Mouse (Mus musculus) thymus, adult 2 months (tissue): ENCODE measurements at regions not wholly inside any gene's neighbourhood (a gene's known extent, or its start where the extent isn't known, plus 50 kb on each side); places are given as distances from the start of the nearest gene placed in this dataset.

Source experiments
- DNase-seq: peaks from one replicate; pipeline ENCODE4 v3.0.0; 2021
- H3K27ac ChIP-seq: fragments of 200-500 bp; 2 replicates; pipeline ENCODE4 v1.5.1; 2012; ENCODE audit warnings: low read length, control low read depth; ENCODE audit not compliant: control insufficient read depth, insufficient read depth
- H3K27me3 ChIP-seq: fragments of 200-500 bp; 2 replicates; pipeline ENCODE4 v1.6.1; 2012; ENCODE audit warnings: mild to moderate bottlenecking, low read length, moderate library complexity, mixed read lengths; ENCODE audit not compliant: control insufficient read depth, insufficient read depth
- H3K36me3 ChIP-seq: fragments of 200-500 bp; 2 replicates; pipeline ENCODE4 v1.6.1; 2012; ENCODE audit warnings: mild to moderate bottlenecking, low read length, moderate library complexity; ENCODE audit not compliant: control insufficient read depth, insufficient read depth
- H3K4me1 ChIP-seq: fragments of 200-500 bp; replicated peaks from 2 replicates; pipeline ENCODE4 v1.6.1; 2012; ENCODE audit warnings: low read length; ENCODE audit not compliant: control insufficient read depth, insufficient read depth
- H3K4me3 ChIP-seq: fragments of 200-500 bp; 2 replicates; pipeline ENCODE4 v1.5.1; 2012; ENCODE audit warnings: mild to moderate bottlenecking, low read length, control low read depth, moderate library complexity; ENCODE audit not compliant: control insufficient read depth, insufficient read depth
- CTCF ChIP-seq: fragments of 200-500 bp; IDR thresholded peaks from 2 replicates; pipeline ENCODE4 v1.5.1; 2012; ENCODE audit warnings: mild to moderate bottlenecking, control low read depth, low read length, moderate library complexity, borderline replicate concordance; ENCODE audit not compliant: control insufficient read depth, poor library complexity, insufficient read depth; ENCODE audit errors: extremely low read depth
- POLR2A ChIP-seq: fragments of 200-500 bp; IDR thresholded peaks from 2 replicates; pipeline ENCODE4 v1.6.1; 2012; ENCODE audit warnings: mild to moderate bottlenecking, low read length, control low read depth, moderate library complexity; ENCODE audit not compliant: control insufficient read depth, poor library complexity, insufficient read depth; ENCODE audit errors: extremely low read depth
- WGBS: fragments of 180-500 bp; shearing (Covaris S2); methylation state at CpG from one replicate; pipeline ENCODE4 v1.1.7; 2018; 5-methylcytosine and 5-hydroxymethylcytosine counted together

DNA sequence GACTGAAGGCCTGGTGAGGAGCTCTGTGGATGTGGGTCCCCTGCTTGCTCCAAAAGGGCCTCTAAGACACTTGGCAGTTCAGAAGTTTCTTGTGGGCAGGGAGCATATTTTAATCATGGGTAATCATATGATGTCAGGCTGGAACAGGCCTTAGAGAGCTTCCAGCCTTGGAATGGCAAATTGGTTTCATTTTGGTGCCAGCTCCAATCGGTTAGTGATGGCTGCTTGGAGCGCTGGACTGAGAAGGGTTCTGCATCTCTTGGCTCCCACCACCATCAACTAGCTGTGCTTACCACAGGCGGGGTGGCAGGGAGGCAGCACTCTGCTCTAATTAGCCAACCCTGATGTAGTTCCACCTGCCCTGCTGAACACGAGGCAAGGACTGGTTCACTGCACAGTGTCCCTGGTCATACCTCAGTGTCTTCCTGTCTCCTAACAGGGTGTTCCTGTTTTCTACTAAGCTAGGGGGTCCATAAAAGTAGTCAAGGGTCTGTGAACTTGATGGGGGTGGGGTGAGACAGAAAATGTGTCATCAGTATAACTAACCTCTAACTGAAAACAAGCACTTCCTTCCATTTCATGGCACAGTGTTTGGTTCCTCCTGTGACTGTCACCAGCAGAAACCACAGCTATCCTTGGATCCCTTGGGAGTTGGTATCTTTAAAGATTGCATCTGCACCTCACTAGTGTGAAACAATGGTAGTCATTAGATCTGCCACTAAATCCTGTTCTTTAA is 412.6 kb downstream of the Bcor start:
- TF ChIP-seq CTCF (no peak), POLR2A (no peak)
- Histone ChIP-seq H3K27me3 (no peaks in the 10 kb centered on the region), H3K36me3 (no peaks in the 10 kb centered on the region), H3K4me1 (peaks cover 10% of the 10 kb centered on the region), H3K27ac (no peak overlapping the region), H3K4me3 (no peak overlapping the region)
- no peak for DNase-seq
- WGBS: 53% methylated on average over 4 of the region's 4 CpGs

DNA sequence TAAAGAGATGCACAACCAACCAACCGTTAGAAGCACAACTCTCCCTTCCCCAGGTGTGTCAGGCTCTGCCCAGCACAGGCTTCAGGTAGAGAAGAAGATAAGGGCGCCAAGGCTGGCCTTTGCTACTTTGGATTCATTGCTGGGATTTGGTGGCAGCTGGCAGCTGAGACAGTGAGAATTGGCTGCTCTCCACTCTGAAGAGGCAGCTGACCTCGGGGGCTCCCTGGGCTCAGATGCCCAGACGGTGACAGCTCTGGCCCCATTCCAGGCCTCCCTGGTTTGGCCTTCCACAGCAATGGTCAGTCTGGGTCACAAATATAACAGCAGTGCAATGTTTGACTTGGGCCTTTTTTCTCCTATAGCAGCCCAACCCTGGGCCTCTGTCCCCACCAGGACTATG is 411.9 kb downstream of the Bcor start:
- 76% methylated on average over 4 of the region's 4 CpGs for WGBS
- H3K4me3 ChIP-seq: no peak overlapping the region

DNA sequence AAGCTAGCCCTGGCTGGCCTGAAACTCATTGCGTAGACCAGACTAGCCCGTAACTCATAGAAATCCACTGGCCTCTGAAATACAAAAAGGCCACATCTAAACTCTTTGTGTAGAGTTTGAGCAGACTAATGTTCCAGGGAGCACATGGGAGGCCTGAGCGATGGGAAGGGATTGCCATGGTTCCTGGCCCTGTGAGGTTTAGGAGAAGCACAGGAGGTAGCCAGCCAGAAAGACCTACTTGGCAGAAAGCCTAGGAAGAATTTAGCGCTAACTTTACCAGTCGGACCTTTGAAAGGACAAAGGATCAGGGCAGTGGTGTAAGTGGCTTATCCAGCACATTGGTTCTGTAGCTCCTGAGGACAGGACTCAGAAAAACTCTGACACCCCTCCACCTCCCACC is 407.6 kb downstream of the Bcor start:
- DNase-seq: no peak
- 45% methylated on average over 5 of the region's 5 CpGs for WGBS
- Histone ChIP-seq H3K27me3 (no peaks in the 10 kb centered on the region), H3K36me3 (no peaks in the 10 kb centered on the region), H3K4me3 (no peak overlapping the region), H3K27ac (peak overlapping the region; percentile 93; the same call in 1 of the 2 replicates), H3K4me1 (peaks cover 22% of the 10 kb centered on the region)
- TF ChIP-seq CTCF (no peak), POLR2A (no peak)

More for the DNA sequence above, 411.9 kb downstream of the Bcor start:
- Histone ChIP-seq H3K27me3 (no peaks in the 10 kb centered on the region), H3K27ac (no peak overlapping the region), H3K36me3 (no peaks in the 10 kb centered on the region), H3K4me1 (peaks cover 17% of the 10 kb centered on the region)
- TF ChIP-seq CTCF (no peak), POLR2A (no peak)
- DNase-seq: no peak

DNA sequence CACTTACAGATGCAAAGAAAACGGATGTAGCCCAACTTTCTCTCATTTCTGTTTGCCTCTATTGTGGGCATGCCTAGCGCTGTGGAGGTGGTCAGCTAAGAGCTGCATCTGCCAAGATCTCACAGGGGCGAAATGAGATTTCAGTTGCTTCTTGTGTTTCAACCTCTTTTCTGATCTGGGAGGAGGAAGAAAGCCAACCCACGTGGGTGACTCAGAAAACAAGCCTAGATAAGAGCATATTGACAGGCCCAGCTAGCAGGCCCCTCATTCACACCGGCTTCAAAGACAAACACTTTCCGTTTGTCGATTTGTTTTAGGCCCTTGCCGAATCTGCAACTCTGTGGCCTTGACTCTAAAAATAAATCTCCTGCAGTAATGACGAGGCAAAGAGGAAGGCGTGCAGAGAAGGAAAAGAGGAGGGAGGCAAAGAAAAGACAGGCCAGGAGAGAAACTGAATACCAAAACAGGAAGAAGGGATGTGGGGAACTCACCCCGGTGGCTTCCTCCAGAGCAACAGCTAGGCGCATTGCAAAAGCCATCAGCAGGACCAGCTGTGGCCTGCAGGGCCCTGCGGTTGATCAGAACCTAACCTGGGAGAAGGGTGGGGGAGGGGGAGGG is 407.1 kb downstream of the Bcor start:
- peak; percentile 35 for DNase-seq
- Histone ChIP-seq H3K27me3 (no peaks in the 10 kb centered on the region), H3K36me3 (no peaks in the 10 kb centered on the region), H3K4me1 (peaks cover 21% of the 10 kb centered on the region), H3K27ac (peak overlapping the region; percentile 93), H3K4me3 (no peak overlapping the region)
- no peak for TF ChIP-seq CTCF
- TF ChIP-seq POLR2A: no peak
- 0% methylated on average over 13 of the region's 13 CpGs for WGBS

DNA sequence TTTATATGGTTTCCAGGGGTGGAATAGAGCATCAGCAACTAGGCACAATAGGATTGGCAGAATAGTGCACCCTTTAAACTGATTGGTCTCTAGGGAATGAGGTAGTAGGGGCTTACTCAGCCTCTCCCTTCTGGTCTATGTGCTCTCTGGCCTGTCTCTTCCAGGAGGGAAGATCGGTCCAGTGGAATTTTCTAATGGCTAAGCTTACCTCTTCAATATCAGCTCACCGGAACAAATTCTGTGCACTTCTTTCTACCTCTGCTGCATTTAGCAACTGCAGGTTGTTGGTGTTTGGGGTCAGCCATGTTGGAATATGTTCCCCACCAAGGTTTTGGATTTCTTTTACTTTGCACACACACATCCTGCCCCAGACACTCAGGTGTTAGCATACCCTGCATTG is 405.1 kb downstream of the Bcor start:
- WGBS: 100% methylated on average over 2 of the region's 2 CpGs
- Histone ChIP-seq H3K4me3 (no peak overlapping the region), H3K4me1 (peaks cover 21% of the 10 kb centered on the region), H3K27ac (no peak overlapping the region), H3K36me3 (no peaks in the 10 kb centered on the region), H3K27me3 (no peaks in the 10 kb centered on the region)
- no peak for DNase-seq
- TF ChIP-seq CTCF (no peak), POLR2A (no peak)

DNA sequence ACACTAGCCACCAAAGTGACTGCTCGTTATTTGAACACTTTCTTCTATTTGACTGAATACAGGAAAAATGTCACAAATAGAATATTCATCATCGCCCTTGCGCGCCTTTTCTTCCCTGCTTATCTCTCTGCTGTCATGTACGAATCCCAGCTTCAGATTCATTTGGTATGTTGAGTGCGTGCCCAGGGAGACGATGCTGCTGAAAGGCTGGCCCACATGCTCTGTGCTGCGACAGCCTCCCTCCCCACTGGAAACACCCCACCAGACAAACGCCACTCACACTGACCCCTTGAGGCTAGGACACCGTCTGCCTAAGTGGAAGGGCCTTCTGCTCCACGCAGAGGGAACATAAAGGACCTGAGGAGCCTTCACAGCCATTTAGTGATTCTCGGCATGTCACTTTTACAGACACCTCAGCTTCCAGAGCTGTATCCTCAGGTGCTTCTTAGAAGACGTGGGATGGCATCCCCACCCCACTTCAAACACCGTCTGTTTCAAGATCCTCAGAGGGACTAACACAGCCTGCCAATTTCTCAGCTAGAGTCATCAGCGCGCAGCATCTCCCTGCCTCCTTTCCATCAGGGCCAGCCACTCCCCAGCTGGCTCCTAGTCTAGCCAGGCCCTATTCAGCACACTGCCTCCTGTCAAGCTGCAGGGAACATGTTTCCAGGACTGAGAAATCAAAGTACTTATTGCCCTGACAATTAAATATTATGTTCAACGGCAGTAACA is 396.6 kb downstream of the Bcor start:
- no peak for DNase-seq
- TF ChIP-seq CTCF (no peak), POLR2A (no peak)
- H3K27me3 ChIP-seq: no peaks in the 10 kb centered on the region
- H3K36me3 ChIP-seq: no peaks in the 10 kb centered on the region
- no peak overlapping the region for H3K27ac ChIP-seq
- no peaks in the 10 kb centered on the region for H3K4me1 ChIP-seq
- no peak overlapping the region for H3K4me3 ChIP-seq
- WGBS: 95% methylated on average over 17 of the region's 17 CpGs

DNA sequence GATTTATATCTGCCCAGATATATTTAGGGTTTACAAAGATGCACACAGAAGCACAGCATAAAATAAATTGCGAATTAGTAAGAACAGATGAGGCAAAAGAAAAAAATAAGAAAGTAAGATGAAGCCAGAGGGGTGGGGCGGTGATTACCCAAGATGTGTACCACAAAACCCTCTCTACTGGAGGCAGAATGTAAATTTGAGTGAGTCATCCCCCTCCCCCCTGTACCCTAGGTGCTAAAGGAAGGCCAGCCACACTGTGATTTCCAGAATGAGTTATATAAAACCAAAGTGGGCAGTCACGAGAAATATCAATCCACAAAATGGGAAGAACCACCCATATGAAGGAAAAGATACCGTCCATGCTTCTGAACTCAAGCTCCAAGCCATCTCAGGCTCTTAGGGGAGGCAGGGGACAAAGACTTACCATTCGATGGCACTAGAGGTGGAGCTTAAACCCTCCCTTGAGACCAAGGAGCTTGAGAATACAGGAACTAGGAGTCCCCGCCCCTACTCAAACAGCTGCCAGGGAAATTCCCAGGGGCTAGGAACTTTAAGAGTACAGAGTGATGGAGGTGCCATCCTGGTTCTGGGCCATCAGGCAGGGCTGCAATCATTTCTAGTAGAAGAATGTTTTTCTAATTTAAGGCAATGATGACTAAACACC is 383.8 kb downstream of the Bcor start:
- DNase-seq: no peak
- Histone ChIP-seq H3K36me3 (no peaks in the 10 kb centered on the region), H3K27me3 (no peaks in the 10 kb centered on the region), H3K4me1 (peaks cover 2% of the 10 kb centered on the region; the same call in 1 of the 2 replicates), H3K27ac (no peak overlapping the region), H3K4me3 (no peak overlapping the region)
- 77% methylated on average over 6 of the region's 6 CpGs for WGBS
- TF ChIP-seq POLR2A (no peak), CTCF (no peak)
